Mouse (Mus musculus) small intestine, adult 2 months (tissue): ENCODE data around the gene C2cd4d. TPM values are rescaled to one million over a fixed set of nuclear protein-coding genes. Genes with fewer than 3 reads are reported as not detected.
A peak's percentile ranks its signal among the peaks of the same experiment; 100 is the strongest.

Source experiments
- H3K27ac ChIP-seq: fragments of 200-500 bp; 2 replicates; pipeline ENCODE4 v1.5.1; 2012; ENCODE audit warnings: low read depth, low read length, control low read depth, inconsistent platforms; ENCODE audit not compliant: insufficient read depth
- H3K27me3 ChIP-seq: fragments of 200-500 bp; 2 replicates; pipeline ENCODE4 v1.6.1; 2012; ENCODE audit warnings: mild to moderate bottlenecking, moderate library complexity, low read length, inconsistent platforms; ENCODE audit not compliant: control insufficient read depth, insufficient read depth
- H3K36me3 ChIP-seq: fragments of 200-500 bp; 2 replicates; pipeline ENCODE4 v1.6.1; 2012; ENCODE audit warnings: mild to moderate bottlenecking, low read length, control low read depth, inconsistent platforms; ENCODE audit not compliant: control insufficient read depth, insufficient read depth
- H3K4me1 ChIP-seq: fragments of 200-500 bp; 2 replicates; pipeline ENCODE4 v1.6.1; 2012; ENCODE audit warnings: low read length, inconsistent platforms, mixed read lengths; ENCODE audit not compliant: control insufficient read depth, insufficient read depth, insufficient read length
- H3K4me3 ChIP-seq: fragments of 200-500 bp; 2 replicates; pipeline ENCODE4 v1.5.1; 2012; ENCODE audit warnings: low read depth, mild to moderate bottlenecking, control low read depth, inconsistent platforms, low read length, moderate library complexity
- CTCF ChIP-seq: fragments of 200-500 bp; IDR thresholded peaks from 2 replicates; pipeline ENCODE4 v1.5.1; 2012; ENCODE audit warnings: low read depth, mild to moderate bottlenecking, control low read depth, inconsistent platforms, low read length, moderate library complexity, mixed read lengths; ENCODE audit not compliant: insufficient replicate concordance, insufficient read length; ENCODE audit errors: extremely low read depth
- POLR2A ChIP-seq: fragments of 200-500 bp; IDR thresholded peaks from 2 replicates; pipeline ENCODE4 v1.6.1; 2012; ENCODE audit warnings: low read depth, mild to moderate bottlenecking, control low read depth, inconsistent platforms, low read length, moderate library complexity
- WGBS: fragments of 180-500 bp; shearing (Covaris S2); methylation state at CpG from one replicate; pipeline ENCODE4 v1.1.7; 2018; 5-methylcytosine and 5-hydroxymethylcytosine counted together
- polyA plus RNA-seq: library from polyadenylated mRNA; depleted of rRNA; stranded (reverse); fragments of >200 nt; gene quantifications from 2 replicates; pipeline ENCODE4 v1.2.3, GENCODE M21; 2012

C2cd4d gene
- polyA plus RNA-seq, 1 experiment: 1.4 TPM

DNA sequence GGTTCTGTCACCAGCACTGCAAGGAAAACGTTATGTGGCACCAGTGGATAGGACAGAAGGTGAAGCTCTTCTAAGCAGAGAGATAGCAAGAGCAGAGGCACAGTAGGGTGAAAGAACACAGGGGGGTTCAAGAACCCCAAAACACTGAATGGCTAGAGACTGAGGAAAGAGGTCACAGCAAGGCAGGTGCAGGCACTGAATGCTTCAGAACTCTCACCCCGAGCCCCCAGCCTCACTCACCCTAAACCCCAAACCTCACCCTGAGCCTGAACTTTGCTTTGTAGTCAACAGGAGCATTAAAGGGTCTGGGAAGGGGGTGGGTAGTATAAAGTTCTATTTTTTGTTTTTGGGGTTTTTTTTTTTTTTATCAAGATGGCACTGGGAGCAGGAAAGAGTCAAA, 14.1 kb upstream of the C2cd4d start:
- no peak overlapping the region for H3K4me3 ChIP-seq
- no peak overlapping the region for H3K27ac ChIP-seq
- no peak for TF ChIP-seq POLR2A
- no peak for TF ChIP-seq CTCF
- H3K27me3 ChIP-seq: no peaks in the 10 kb centered on the region
- WGBS: 76% methylated on average over 2 of the region's 2 CpGs
- no peaks in the 10 kb centered on the region for H3K36me3 ChIP-seq
- no peaks in the 10 kb centered on the region for H3K4me1 ChIP-seq

GRCm38 (mm10) chr3:94360812-94361211, 1.4 kb upstream of the C2cd4d start:
- Histone ChIP-seq H3K36me3 (no peaks in the 10 kb centered on the region), H3K27me3 (no peaks in the 10 kb centered on the region; the same call in 1 of the 2 replicates), H3K4me3 (no peak overlapping the region), H3K27ac (no peak overlapping the region), H3K4me1 (peaks cover 2% of the 10 kb centered on the region)
- WGBS: 0% methylated on average over 1 of the region's 1 CpGs
- no peak for TF ChIP-seq POLR2A
- TF ChIP-seq CTCF: no peak

DNA sequence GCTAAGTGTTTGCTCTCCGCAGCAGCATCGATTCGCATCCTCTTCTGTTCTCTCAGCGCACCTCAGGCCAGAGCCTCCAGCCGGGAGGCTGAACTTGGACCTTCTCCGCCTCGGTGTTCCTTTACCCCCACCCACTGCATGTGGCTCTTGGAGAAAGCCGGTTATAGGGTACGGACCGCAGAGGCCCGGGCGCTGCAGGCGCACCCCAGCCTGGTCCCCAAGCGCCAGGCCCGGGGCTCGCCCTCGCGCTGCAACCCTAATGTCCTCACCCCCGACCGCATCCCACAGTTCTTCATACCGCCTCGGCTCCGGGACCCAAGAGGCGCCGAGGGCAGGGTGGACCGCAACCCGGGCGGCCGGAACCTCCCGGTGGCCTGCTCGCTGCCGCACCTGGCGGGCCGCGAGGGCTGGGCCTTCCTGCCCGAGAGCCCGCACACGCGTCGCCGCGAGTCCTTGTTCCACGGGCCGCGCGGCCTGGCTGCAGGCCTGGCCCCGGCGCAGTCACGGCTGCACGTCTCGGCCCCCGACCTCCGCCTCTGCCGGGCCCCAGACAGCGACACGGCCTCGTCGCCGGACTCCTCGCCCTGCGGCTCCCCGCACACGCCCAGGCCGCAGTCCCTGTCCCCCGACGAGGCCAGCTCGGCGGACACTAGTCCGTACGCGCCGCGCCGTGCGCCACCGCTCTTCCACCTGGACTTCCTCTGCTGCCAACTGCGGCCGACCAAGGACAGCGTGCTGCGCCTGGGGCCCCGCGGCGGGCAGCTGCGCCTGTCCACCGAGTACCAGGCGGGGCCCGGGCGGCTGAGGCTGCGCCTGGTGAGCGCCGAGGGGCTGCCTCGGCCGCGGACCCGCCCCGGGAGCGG, 1.3 kb downstream of the C2cd4d start:
- Histone ChIP-seq H3K36me3 (no peaks in the 10 kb centered on the region), H3K4me3 (peak overlapping the region; percentile 62), H3K27ac (no peak overlapping the region), H3K4me1 (peaks cover 15% of the 10 kb centered on the region), H3K27me3 (no peaks in the 10 kb centered on the region; the same call in 1 of the 2 replicates)
- TF ChIP-seq CTCF (no peak), POLR2A (no peak)
- 9% methylated on average over 97 of the region's 97 CpGs for WGBS

DNA sequence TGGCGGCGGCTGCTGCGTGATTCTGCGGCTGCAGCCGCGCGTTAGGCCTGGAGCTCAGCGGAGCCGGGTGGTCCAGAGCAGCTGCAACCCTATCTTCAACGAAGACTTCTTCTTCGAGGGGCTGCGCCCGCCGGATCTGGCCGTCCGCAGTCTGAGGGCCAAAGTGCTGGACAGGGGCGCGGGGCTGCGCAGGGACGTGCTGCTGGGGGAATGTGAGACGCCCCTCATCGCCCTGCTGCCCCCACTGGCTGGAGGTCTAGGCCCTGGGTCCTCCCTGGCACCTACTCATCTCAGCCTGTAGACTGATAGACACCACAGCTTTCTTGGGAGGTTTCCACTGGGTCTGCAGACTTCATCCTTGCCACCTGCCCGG, 1.9 kb downstream of the C2cd4d start:
- WGBS: 21% methylated on average over 23 of the region's 23 CpGs
- peak overlapping the region; percentile 62 for H3K4me3 ChIP-seq
- peaks cover 19% of the 10 kb centered on the region for H3K4me1 ChIP-seq
- TF ChIP-seq CTCF (no peak), POLR2A (no peak)
- no peaks in the 10 kb centered on the region for H3K36me3 ChIP-seq
- no peaks in the 10 kb centered on the region; the same call in 1 of the 2 replicates for H3K27me3 ChIP-seq
- H3K27ac ChIP-seq: no peak overlapping the region

DNA sequence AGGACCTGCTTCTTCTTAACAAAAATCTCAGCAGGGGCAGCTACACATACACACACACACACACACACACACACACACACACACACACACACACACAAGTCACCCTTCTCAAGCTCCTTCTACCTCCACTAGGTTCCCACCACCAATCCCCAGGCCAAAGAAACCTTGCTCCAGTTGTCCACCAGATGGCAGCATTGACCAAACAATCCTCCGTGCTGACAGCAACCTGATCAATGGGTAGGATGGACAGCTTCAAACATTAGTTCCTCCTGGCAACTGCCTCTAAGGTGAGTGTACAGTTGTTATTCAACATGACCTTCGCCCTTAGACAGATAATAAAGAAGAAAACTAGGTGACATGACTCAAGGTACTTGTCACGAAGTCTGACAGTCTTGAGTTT, 4.5 kb downstream of the C2cd4d start:
- H3K36me3 ChIP-seq: no peaks in the 10 kb centered on the region
- no peak overlapping the region for H3K4me3 ChIP-seq
- H3K4me1 ChIP-seq: peaks cover 28% of the 10 kb centered on the region
- no peaks in the 10 kb centered on the region; the same call in 1 of the 2 replicates for H3K27me3 ChIP-seq
- WGBS: 9% methylated on average over 3 of the region's 3 CpGs
- peak; percentile 79; the same call in 1 of the 2 replicates for TF ChIP-seq CTCF
- no peak for TF ChIP-seq POLR2A
- H3K27ac ChIP-seq: peak overlapping the region; percentile 93; the same call in 1 of the 2 replicates

GRCm38 (mm10) chr3:94367511-94367910, 5.3 kb downstream of the C2cd4d start:
- Histone ChIP-seq H3K4me1 (peaks cover 30% of the 10 kb centered on the region), H3K27ac (peak overlapping the region; percentile 93), H3K4me3 (no peak overlapping the region), H3K27me3 (no peaks in the 10 kb centered on the region), H3K36me3 (no peaks in the 10 kb centered on the region)
- TF ChIP-seq POLR2A (no peak), CTCF (no peak)
- 18% methylated on average over 6 of the region's 6 CpGs for WGBS

GRCm38 (mm10) chr3:94368631-94369030, 6.4 kb downstream of the C2cd4d start:
- peaks cover 32% of the 10 kb centered on the region for H3K4me1 ChIP-seq
- WGBS: 81% methylated on average over 6 of the region's 6 CpGs
- peak overlapping the region; percentile 93; the same call in 1 of the 2 replicates for H3K27ac ChIP-seq
- H3K36me3 ChIP-seq: no peaks in the 10 kb centered on the region
- no peaks in the 10 kb centered on the region for H3K27me3 ChIP-seq
- no peak for TF ChIP-seq CTCF
- TF ChIP-seq POLR2A: no peak
- H3K4me3 ChIP-seq: no peak overlapping the region
